Mouse (Mus musculus): ENCODE measurements around the gene Vapb. TPM values are rescaled to one million over a fixed set of nuclear protein-coding genes. Genes with fewer than 3 reads are reported as not detected.

The Vapb gene
- total RNA-seq, 2 experiments from 2014 or later = 150 to 160 TPM

Small RNAs within 50 kb of the gene (microRNA-seq; reads per million reads assigned to microRNA genes)
- 0 reads per million in 2 experiments for gene Mir6340

Other genes with a start within 250 kb of the Vapb start
- gene 1700021F07Rik, start 214.9 kb upstream of the Vapb start, total RNA-seq (2021) = not detected
- gene Ankrd60, start 159.1 kb upstream of the Vapb start, total RNA-seq (2021) = not detected
- 10 to 100 TPM; 24.2 to 26.4 TPM for gene Rab22a, start 77.8 kb upstream of the Vapb start, total RNA-seq (2021)
- gene 1700010B08Rik, start 18.1 kb upstream of the Vapb start, total RNA-seq (2021) = not detected